Mouse (Mus musculus) frontal cortex, postnatal 25 days (tissue): ENCODE measurements around the gene Ski.

ENCODE experiments used
- DNase-seq, 2 experiments: peaks; one replicate each; pipeline ENCODE4 v3.0.0; 2022; ENCODE audit warnings: low spot score in 2 of 2

Ski gene

GRCm38 (mm10) chr4:155214188-155214587 is 8.2 kb downstream of the Ski start:
- no peak for DNase-seq

GRCm38 (mm10) chr4:155213752-155214054 is 8.7 kb downstream of the Ski start:
- DNase-seq = no peak

DNA sequence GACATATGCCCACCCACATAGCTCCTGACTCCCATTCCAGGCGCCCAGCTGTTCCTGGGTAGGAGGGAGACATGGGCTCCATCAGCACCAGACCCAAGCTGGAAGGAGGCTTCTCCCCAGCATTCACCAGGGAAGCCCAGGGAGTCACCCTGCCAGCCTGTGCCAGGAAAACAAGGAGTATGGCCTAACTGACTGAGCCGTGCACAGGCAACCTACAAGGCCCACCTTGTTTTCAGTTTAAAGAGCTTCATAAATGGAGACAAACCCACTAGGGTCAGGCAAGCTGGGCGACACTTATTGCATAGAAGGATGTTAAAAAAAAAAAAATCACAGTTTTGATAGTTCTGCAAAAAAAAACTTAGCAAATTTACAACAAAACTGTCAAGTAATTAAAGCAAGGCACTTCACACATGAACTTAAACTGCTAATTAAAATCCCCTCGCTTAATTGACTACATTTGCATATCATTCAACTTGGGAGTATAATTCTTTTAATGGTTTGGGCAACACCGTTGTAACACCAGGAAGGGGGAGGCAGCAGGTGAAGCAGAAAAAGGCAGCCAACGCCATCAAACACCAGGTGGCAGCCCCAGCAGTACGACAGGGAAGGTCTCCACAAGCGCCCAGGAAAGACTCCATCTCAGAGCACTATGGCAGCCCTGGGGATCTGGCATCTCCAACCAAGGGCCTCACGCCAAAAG is 9.2 kb downstream of the Ski start:
- DNase-seq = no peak

- no peak for DNase-seq
Measured at GRCm38 (mm10) chr4:155209494-155209893, 12.9 kb downstream of the Ski start.

GRCm38 (mm10) chr4:155209079-155209478 is 13.3 kb downstream of the Ski start:
- no peak for DNase-seq

DNA sequence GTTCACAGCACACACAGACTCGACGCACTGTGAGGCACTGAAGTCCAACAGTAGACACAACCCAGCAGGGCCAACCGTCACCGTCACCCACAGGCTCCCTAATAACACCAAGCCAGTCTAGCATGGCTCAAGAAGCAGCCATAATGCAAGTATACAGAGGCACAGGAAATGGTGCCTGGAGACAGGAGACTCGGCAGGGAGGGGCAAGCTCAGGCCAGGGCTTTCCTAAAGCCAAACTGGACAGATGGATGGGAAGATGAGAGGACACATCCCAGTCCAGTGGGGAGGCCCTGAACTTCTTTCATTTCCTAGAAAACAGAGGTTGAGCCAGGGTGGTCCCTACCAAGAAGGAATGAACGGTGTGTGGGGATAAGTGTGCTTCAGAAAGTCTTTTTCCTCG is 13.8 kb downstream of the Ski start:
- DNase-seq = no peak

DNA sequence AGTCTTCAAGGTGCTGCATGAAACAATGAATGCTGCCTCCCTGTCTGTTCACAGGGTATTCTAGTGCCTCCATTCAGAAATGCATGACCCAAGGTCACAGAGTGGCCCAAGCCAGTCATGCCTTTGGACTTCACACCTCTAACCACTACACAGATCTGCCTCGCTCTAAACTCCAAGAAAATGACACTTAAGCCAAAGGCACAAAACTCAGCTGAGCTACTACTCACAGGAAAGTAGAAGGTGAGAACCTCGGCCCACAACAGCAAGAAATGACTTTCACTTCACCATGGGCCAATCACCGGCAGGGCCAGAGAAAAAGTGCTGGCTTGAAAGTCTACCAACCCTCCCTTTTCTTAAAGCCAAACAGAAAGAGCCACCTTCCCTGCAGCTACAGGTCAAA is 14.6 kb downstream of the Ski start:
- no peak for DNase-seq

- no peak for DNase-seq
Measured at GRCm38 (mm10) chr4:155206498-155206897, 15.9 kb downstream of the Ski start.

GRCm38 (mm10) chr4:155205919-155206318 is 16.5 kb downstream of the Ski start:
- DNase-seq = no peak

DNA sequence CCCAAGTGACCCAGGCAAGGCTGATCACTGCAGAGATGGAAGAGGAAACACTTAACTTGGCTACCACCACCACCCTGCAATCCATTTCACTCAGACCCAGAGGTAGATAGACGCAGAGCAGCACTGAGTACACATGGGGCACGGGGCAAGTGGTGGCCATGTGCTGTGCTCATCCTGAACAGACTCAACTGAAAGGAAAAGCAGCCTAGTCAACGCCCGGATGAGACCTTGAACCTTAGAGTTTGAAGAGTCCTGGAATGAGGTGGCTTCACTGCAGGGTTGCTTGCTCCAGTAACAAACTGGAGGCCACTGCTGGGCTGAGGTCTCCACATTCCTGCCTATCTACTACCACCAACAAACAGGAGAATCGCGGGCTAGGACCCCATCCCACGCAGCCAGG is 20.6 kb downstream of the Ski start:
- DNase-seq = no peak

DNA sequence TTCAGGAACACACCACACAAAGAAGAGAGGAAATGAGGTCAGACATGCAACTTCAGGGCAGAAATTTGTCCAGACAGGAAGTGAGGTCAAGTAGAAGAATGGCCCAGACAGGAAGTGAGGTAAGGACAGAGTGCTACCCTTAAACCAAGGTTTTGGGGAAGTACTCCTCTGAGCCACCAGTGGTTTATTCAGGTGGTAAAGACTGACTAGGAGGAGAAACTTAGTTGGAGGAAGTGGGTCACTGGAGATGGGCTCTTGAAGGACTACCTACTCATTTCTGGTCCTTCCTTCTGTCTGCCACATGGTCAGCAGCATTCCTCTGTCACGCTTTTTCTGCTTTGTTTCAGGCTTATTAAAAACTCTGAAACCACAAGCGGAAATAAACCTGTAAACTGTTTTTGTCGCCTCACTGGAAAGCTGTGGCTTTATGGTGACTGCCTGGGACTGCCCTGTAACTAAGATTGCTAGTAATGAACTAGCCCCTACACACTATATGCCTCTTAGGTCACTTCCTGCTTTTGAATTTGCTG is 21.5 kb downstream of the Ski start:
- no peak for DNase-seq

GRCm38 (mm10) chr4:155197726-155198125 is 24.7 kb downstream of the Ski start:
- no peak for DNase-seq

GRCm38 (mm10) chr4:155195204-155195603 is 27.2 kb downstream of the Ski start:
- no peak for DNase-seq

DNA sequence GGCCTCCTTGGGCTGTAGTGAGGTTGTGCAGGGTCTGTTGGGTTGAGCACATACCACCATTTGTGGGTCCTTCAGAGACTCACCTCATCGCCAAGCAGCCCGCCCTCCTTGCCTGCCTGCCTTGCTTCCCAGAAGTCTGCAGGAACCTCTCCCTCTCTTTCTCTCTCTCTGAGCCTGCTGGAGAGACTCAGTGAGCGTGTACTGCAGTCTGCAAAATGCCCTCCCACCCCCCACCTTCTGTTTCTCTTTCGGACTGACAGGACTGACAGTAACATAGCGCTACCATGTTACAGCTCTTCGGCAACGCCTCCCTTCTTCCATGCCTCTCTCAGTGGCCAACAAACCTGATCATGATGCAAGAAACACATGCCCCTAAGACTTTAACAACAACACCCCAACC is 32.1 kb downstream of the Ski start:
- DNase-seq = no peak

DNA sequence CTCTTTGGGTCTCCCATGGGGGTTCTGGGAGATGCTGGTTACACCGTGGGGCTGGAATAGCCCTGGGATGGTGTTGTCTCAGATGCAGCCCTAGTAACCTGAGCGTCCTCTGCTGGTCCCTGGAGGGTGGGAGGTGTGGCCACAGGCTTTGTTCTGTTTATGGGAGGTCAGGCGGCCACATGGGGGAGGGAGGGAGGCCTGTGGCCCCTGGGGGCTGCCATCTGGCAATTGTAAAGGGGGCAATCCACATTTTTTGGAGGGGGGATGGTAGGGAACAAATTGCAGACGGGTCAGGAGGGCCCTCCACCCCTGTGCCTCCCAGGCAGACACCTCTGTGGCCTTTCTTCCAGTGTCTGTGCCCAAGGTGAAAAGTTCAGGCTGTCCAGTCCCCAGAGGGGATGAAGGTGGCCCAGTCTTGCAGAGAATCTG is 32.7 kb downstream of the Ski start:
- no peak for DNase-seq

DNA sequence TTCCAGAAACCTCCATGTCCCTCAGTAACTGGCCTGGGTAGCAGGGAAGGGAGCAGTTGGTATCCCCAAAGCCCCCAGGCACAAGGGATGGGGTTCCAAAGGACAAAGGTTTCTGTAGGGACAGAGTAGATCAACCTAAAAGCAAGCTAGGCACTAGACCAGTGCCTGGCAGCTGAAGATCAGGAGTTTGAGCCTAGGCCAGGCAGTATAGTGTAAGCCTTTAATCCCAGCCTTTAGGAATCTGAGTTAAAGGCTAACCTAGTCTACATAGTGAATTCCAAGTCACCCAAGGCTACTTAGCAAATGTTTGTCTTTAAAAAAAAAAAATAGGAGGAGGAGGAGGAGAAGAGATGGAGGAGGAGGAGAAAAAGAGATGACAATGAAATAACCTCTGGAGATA is 33.6 kb downstream of the Ski start:
- no peak for DNase-seq

- DNase-seq = no peak
Measured at GRCm38 (mm10) chr4:155188341-155188740, 34.1 kb downstream of the Ski start.

- no peak for DNase-seq
Measured at GRCm38 (mm10) chr4:155187192-155187674, 35.2 kb downstream of the Ski start.

- DNase-seq = no peak
Measured at GRCm38 (mm10) chr4:155185845-155186244, 36.5 kb downstream of the Ski start.

GRCm38 (mm10) chr4:155184248-155185070 is 37.9 kb downstream of the Ski start:
- DNase-seq = no peak

- no peak for DNase-seq
Measured at GRCm38 (mm10) chr4:155183201-155183600, 39.2 kb downstream of the Ski start.

DNA sequence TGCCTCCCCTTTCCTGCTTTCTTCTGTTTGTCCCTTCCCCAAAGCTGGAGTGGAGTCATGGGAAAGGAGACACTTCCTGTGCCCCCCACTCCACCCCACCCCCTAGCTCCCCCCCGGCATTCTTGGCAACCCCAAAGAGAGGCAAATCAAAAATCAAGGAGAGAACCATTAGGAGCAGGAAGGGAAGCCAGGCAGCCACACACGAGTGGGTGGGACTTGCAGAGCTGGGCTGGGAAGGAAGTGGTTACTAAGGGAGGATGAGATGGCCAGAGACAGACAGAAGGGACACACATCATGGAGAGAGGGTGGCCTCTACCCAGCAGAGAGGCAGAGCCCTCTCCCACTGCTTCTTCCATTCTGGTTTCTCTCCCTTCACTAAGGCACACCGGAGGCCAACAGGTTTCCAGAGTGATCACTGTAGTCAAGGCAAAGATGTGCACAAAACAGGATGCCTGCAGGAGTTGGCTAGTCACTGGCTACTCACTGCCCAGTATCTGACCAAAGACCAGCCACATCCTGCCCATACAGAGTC is 43.3 kb downstream of the Ski start:
- DNase-seq = no peak

- no peak for DNase-seq
Measured at GRCm38 (mm10) chr4:155178274-155178673, 44.1 kb downstream of the Ski start.
